Mouse (Mus musculus) G1E (cell line): ENCODE results near the gene Mecp2.

Experiments used
- CTCF ChIP-seq: IDR thresholded peaks from 2 replicates; pipeline ENCODE4 v1.5.1; 2012; ENCODE audit warnings: low read depth, low read length, inconsistent platforms, mixed read lengths
- GATA1 ChIP-seq: IDR thresholded peaks from 2 replicates; pipeline ENCODE4 v1.6.1; 2012; ENCODE audit warnings: borderline replicate concordance, low read length, inconsistent platforms, mixed read lengths
- GATA2 ChIP-seq: IDR thresholded peaks from 2 replicates; pipeline ENCODE4 v1.6.1; 2012; ENCODE audit warnings: low read depth, low read length, inconsistent platforms, borderline replicate concordance
- POLR2AphosphoS5 ChIP-seq: IDR thresholded peaks from 2 replicates; pipeline ENCODE4 v1.6.1; 2012; ENCODE audit warnings: low read depth, low read length, inconsistent platforms; ENCODE audit not compliant: insufficient replicate concordance
- TAL1 ChIP-seq: conservative IDR thresholded peaks from 2 replicates; pipeline ENCODE4 v1.6.1; 2012; ENCODE audit warnings: low read depth, low read length, inconsistent platforms, mixed read lengths

- TF ChIP-seq TAL1 (no peak), CTCF (no peak), GATA1 (no peak), POLR2AphosphoS5 (no peak), GATA2 (no peak)
Measured at GRCm38 (mm10) chrX:74084276-74084837, 50.8 kb downstream of the Mecp2 start.
